Mouse (Mus musculus) erythroblast, adult 5-6 weeks (primary cell): ENCODE data around the gene Gal3st4. TPM values are rescaled to one million over a fixed set of nuclear protein-coding genes. Genes with fewer than 3 reads are reported as not detected.
A peak's percentile ranks its signal among the peaks of the same experiment; 100 is the strongest.
"Not testable (repeated sequence)": the region's sequence is repeated elsewhere in the genome, so short reads cannot be mapped to it uniquely, and the experiment has no call there.

Source experiments
- ATAC-seq: replicated peaks from 2 replicates; pipeline ENCODE4 v1.8.0; 2016; ENCODE audit warnings: moderate number of reproducible peaks, mild to moderate bottlenecking, moderate TSS enrichment, inconsistent platforms; ENCODE audit not compliant: poor library complexity, low FRiP score, severe bottlenecking
- total RNA-seq, 2 experiments: library from RNA; stranded (forward) in 1 of 2; stranded (reverse) in 1 of 2; fragments of 150-400 nt in 1 of 2; fragments of 200-764, 138-1000 nt in 1 of 2; gene quantifications; 2 replicates each; pipeline versions ENCODE4 v1.2.3 to v1.2.4; 2015 to 2017; ENCODE audit warnings: low replicate concordance in 2 of 2

Gene Gal3st4
- total RNA-seq, 2 experiments from 2014 or later = not detected

DNA sequence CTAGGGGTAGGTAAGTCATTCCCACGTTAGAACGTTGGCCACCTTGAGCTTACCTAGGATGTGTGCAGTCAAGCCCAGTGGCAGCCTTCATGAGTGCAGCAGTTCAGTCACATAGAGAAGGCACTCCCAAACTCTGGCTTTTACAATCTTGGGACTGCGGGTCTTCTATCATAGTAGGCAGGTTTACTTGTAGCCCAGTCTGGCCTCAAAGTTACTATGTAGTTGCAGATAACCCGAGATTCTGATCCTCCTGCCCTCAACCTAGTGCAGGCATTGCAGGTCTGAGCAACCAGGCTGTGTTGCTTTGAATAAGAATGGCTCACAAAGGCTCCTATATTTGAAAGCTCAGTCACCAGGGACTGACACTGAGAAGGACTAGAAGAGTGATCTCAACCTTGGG lies 46.1 kb downstream of the Gal3st4 start:
- no peak for ATAC-seq

DNA sequence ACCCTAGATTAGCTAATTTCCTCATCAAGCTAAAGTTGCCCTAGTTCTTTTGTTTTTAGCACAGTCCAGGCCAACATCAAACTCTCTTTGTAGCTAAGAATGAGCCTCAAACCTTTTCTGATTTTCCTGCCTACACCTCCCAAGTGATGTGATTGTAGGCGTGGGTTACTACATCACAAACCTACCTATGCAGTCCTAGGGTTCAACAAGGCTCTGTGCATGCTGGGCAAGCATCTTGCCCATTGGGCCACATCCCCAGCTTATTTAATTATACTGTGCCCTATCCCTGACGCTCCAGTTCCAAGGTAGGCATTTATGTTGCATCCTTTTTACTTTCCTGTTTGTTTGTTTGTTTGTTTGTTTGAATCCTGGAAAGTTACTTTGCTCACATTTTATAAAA lies 46.9 kb downstream of the Gal3st4 start, which contains the start of gene Nxpe5:
TSS of gene Nxpe5 (plus strand) at position 199 of the 400 bp plus-strand sequence.
- no peak for ATAC-seq

GRCm38 (mm10) chr5:138223287-138223686 lies 49.4 kb downstream of the Gal3st4 start:
- no peak for ATAC-seq

- ATAC-seq = peak; percentile 90
Measured at GRCm38 (mm10) chr5:138222111-138222510, 50.5 kb downstream of the Gal3st4 start.

GRCm38 (mm10) chr5:138219864-138220263 lies 52.8 kb downstream of the Gal3st4 start:
- no peak for ATAC-seq

GRCm38 (mm10) chr5:138216632-138217031 lies 56.0 kb downstream of the Gal3st4 start:
- ATAC-seq = not testable (repeated sequence)

Other genes with a start within 250 kb of the Gal3st4 start
- gene Smok3c, start 219.6 kb downstream of the Gal3st4 start, total RNA-seq (2015; ENCODE audit: low replicate concordance) = not detected in 2 replicates
- gene Smok3c, start 219.6 kb downstream of the Gal3st4 start, total RNA-seq (2017; ENCODE audit: low replicate concordance) = not detected in 2 replicates
- gene Zkscan1, start 187.8 kb downstream of the Gal3st4 start, total RNA-seq (2015; ENCODE audit: low replicate concordance) = 10.0 and 15.7 TPM in 2 replicates
- 11.1 and 16.9 TPM in 2 replicates for gene Zkscan1, start 187.8 kb downstream of the Gal3st4 start, total RNA-seq (2017; ENCODE audit: low replicate concordance)
- gene Zscan21, start 155.9 kb downstream of the Gal3st4 start, total RNA-seq (2015; ENCODE audit: low replicate concordance) = 3.8 and 9.2 TPM in 2 replicates
- gene Zscan21, start 155.9 kb downstream of the Gal3st4 start, total RNA-seq (2017; ENCODE audit: low replicate concordance) = 6.8 and 13.2 TPM in 2 replicates
- 0.77 TPM in 1 of 2 replicates, not detected in the other for gene Zfp113, start 117.1 kb downstream of the Gal3st4 start, total RNA-seq (2015; ENCODE audit: low replicate concordance)
- gene Zfp113, start 117.1 kb downstream of the Gal3st4 start, total RNA-seq (2017; ENCODE audit: low replicate concordance) = 2.6 and 5.4 TPM in 2 replicates
- gene Cops6, start 111.8 kb downstream of the Gal3st4 start, total RNA-seq (2015; ENCODE audit: low replicate concordance) = 23.0 and 62.8 TPM in 2 replicates
- 17.0 and 19.7 TPM in 2 replicates for gene Cops6, start 111.8 kb downstream of the Gal3st4 start, total RNA-seq (2017; ENCODE audit: low replicate concordance)
- gene Ap4m1, start 100.8 kb downstream of the Gal3st4 start, total RNA-seq (2015; ENCODE audit: low replicate concordance) = 4.8 and 5.6 TPM in 2 replicates
- gene Ap4m1, start 100.8 kb downstream of the Gal3st4 start, total RNA-seq (2017; ENCODE audit: low replicate concordance) = 7.9 and 12.5 TPM in 2 replicates
- 78.0 and 100 TPM in 2 replicates for gene Mcm7, start 100.4 kb downstream of the Gal3st4 start, total RNA-seq (2015; ENCODE audit: low replicate concordance)
- 155 and 180 TPM in 2 replicates for gene Mcm7, start 100.4 kb downstream of the Gal3st4 start, total RNA-seq (2017; ENCODE audit: low replicate concordance)
- 10.6 and 16.9 TPM in 2 replicates for gene Taf6, start 85.4 kb downstream of the Gal3st4 start, total RNA-seq (2015; ENCODE audit: low replicate concordance)
- 10.9 and 11.5 TPM in 2 replicates for gene Taf6, start 85.4 kb downstream of the Gal3st4 start, total RNA-seq (2017; ENCODE audit: low replicate concordance)
- 7.3 and 12.1 TPM in 2 replicates for gene Cnpy4, start 85.4 kb downstream of the Gal3st4 start, total RNA-seq (2015; ENCODE audit: low replicate concordance)
- gene Cnpy4, start 85.4 kb downstream of the Gal3st4 start, total RNA-seq (2017; ENCODE audit: low replicate concordance) = 6.3 and 13.1 TPM in 2 replicates
- 1.0 TPM in 1 of 2 replicates, not detected in the other for gene Mblac1, start 78.5 kb downstream of the Gal3st4 start, total RNA-seq (2015; ENCODE audit: low replicate concordance)
- 2.2 and 2.5 TPM in 2 replicates for gene Mblac1, start 78.5 kb downstream of the Gal3st4 start, total RNA-seq (2017; ENCODE audit: low replicate concordance)
- gene Nxpe5, start 46.9 kb downstream of the Gal3st4 start, total RNA-seq (2015; ENCODE audit: low replicate concordance) = not detected in 2 replicates
- gene Nxpe5, start 46.9 kb downstream of the Gal3st4 start, total RNA-seq (2017; ENCODE audit: low replicate concordance) = not detected in 2 replicates
- gene Lamtor4, start 17.4 kb downstream of the Gal3st4 start, total RNA-seq (2015; ENCODE audit: low replicate concordance) = 34.5 and 63.6 TPM in 2 replicates
- 11.3 and 13.1 TPM in 2 replicates for gene Lamtor4, start 17.4 kb downstream of the Gal3st4 start, total RNA-seq (2017; ENCODE audit: low replicate concordance)
- gene BC037034, start 8.8 kb downstream of the Gal3st4 start, total RNA-seq (2015; ENCODE audit: low replicate concordance) = 9.0 and 16.9 TPM in 2 replicates
- 10.5 and 20.8 TPM in 2 replicates for gene BC037034, start 8.8 kb downstream of the Gal3st4 start, total RNA-seq (2017; ENCODE audit: low replicate concordance)
- 0.21 TPM in 1 of 2 replicates, not detected in the other for gene Gm43720, start 7.1 kb upstream of the Gal3st4 start, total RNA-seq (2015; ENCODE audit: low replicate concordance)
- gene Gm43720, start 7.1 kb upstream of the Gal3st4 start, total RNA-seq (2017; ENCODE audit: low replicate concordance) = not detected in 2 replicates
- gene Gpc2, start 7.2 kb upstream of the Gal3st4 start, total RNA-seq (2015; ENCODE audit: low replicate concordance) = 2.9 TPM in 1 of 2 replicates, not detected in the other
- 1.7 TPM in 1 of 2 replicates, not detected in the other for gene Gpc2, start 7.2 kb upstream of the Gal3st4 start, total RNA-seq (2017; ENCODE audit: low replicate concordance)
- gene Stag3, start 7.4 kb upstream of the Gal3st4 start, total RNA-seq (2015; ENCODE audit: low replicate concordance) = 9.0 and 25.7 TPM in 2 replicates
- gene Stag3, start 7.4 kb upstream of the Gal3st4 start, total RNA-seq (2017; ENCODE audit: low replicate concordance) = 5.6 and 10.9 TPM in 2 replicates
- not detected in 2 replicates for gene Pvrig, start 69.1 kb upstream of the Gal3st4 start, total RNA-seq (2015; ENCODE audit: low replicate concordance)
- gene Pvrig, start 69.1 kb upstream of the Gal3st4 start, total RNA-seq (2017; ENCODE audit: low replicate concordance) = 0.17 TPM in 1 of 2 replicates, not detected in the other
- gene Zfp157, start 168.6 kb upstream of the Gal3st4 start, total RNA-seq (2015; ENCODE audit: low replicate concordance) = 3.6 and 6.0 TPM in 2 replicates
- 0.98 and 2.7 TPM in 2 replicates for gene Zfp157, start 168.6 kb upstream of the Gal3st4 start, total RNA-seq (2017; ENCODE audit: low replicate concordance)